Mouse (Mus musculus) heart, postnatal 10 days (tissue): ENCODE results near the gene Baiap2l1. TPM values are rescaled to one million over a fixed set of nuclear protein-coding genes. Genes with fewer than 3 reads are reported as not detected.
"Not testable (repeated sequence)": the region's sequence is repeated elsewhere in the genome, so short reads cannot be mapped to it uniquely, and the experiment has no call there.

Source experiments
- DNase-seq, 2 experiments: peaks; one replicate each; pipeline ENCODE4 v3.0.0; 2021
- intact Hi-C: fragments of 180-260 bp; cut with DNase I; formaldehyde crosslinking; loops from one replicate; pipeline ENCODE4 v1.15.1; 2025
- total RNA-seq, 2 experiments: library from RNA; stranded (reverse); gene quantifications; 2 replicates each; pipeline ENCODE4 v1.2.3; 2021

Gene Baiap2l1
- 10 to 100 TPM; 11.3 to 11.5 TPM for total RNA-seq

- DNase-seq: peak; percentile 88 to 92
- intact Hi-C loops: loop anchor here (5.0 kb wide), 2 partner anchors 71 to 91 kb away; no protein-coding TSS in a partner anchor
Measured at GRCm38 (mm10) chr5:144357881-144358591, at the start of gene Baiap2l1. Gene Baiap2l1, minus strand, starts transcription at chr5:144358112.

GRCm38 (mm10) chr5:144406256-144406655 lies 48.3 kb upstream of the Baiap2l1 start:
- intact Hi-C loops: no loop called here
- DNase-seq: no peak

GRCm38 (mm10) chr5:144400821-144401220 lies 42.9 kb upstream of the Baiap2l1 start:
- DNase-seq: no peak
- intact Hi-C loops: no loop called here

- intact Hi-C loops: no loop called here
- no peak for DNase-seq
Measured at GRCm38 (mm10) chr5:144397566-144397965, 39.7 kb upstream of the Baiap2l1 start.

GRCm38 (mm10) chr5:144394142-144394541 lies 36.2 kb upstream of the Baiap2l1 start:
- intact Hi-C loops: no loop called here
- no peak for DNase-seq

GRCm38 (mm10) chr5:144387851-144388250 lies 29.9 kb upstream of the Baiap2l1 start:
- DNase-seq: peak; percentile 58 to 74
- intact Hi-C loops: loop anchor here (2.0 kb wide), 2 partner anchors 339 to 347 kb away; no protein-coding TSS in a partner anchor

GRCm38 (mm10) chr5:144383936-144384335 lies 26.0 kb upstream of the Baiap2l1 start:
- intact Hi-C loops: no loop called here
- no peak for DNase-seq

- DNase-seq: peak; percentile 25 to 39
- intact Hi-C loops: no loop called here
Measured at GRCm38 (mm10) chr5:144381782-144382181, 23.9 kb upstream of the Baiap2l1 start.

- intact Hi-C loops: no loop called here
- peak; percentile 9 to 29 for DNase-seq
Measured at GRCm38 (mm10) chr5:144380689-144381088, 22.8 kb upstream of the Baiap2l1 start.

GRCm38 (mm10) chr5:144379431-144379830 lies 21.5 kb upstream of the Baiap2l1 start:
- intact Hi-C loops: no loop called here
- DNase-seq: no peak

- intact Hi-C loops: no loop called here
Measured at GRCm38 (mm10) chr5:144372885-144373284, 15.0 kb upstream of the Baiap2l1 start.

GRCm38 (mm10) chr5:144372177-144372576 lies 14.3 kb upstream of the Baiap2l1 start:
- DNase-seq: peak; percentile 10 to 32
- intact Hi-C loops: no loop called here

More at GRCm38 (mm10) chr5:144372885-144373284, 15.0 kb upstream of the Baiap2l1 start:
- peak in 1 of 2 experiments; percentile 8 for DNase-seq

- intact Hi-C loops: no loop called here
- no peak for DNase-seq
Measured at GRCm38 (mm10) chr5:144370986-144371385, 13.1 kb upstream of the Baiap2l1 start.

- peak; percentile 16 to 24 for DNase-seq
Measured at GRCm38 (mm10) chr5:144368661-144369205, 10.8 kb upstream of the Baiap2l1 start.

GRCm38 (mm10) chr5:144366551-144366950 lies 8.6 kb upstream of the Baiap2l1 start:
- intact Hi-C loops: not testable (repeated sequence)

More at GRCm38 (mm10) chr5:144368661-144369205, 10.8 kb upstream of the Baiap2l1 start:
- intact Hi-C loops: no loop called here

GRCm38 (mm10) chr5:144364680-144365357 lies 6.9 kb upstream of the Baiap2l1 start:
- no peak for DNase-seq
- intact Hi-C loops: no loop called here

More at GRCm38 (mm10) chr5:144366551-144366950, 8.6 kb upstream of the Baiap2l1 start:
- not testable (repeated sequence) for DNase-seq

GRCm38 (mm10) chr5:144360346-144360745 lies 2.4 kb upstream of the Baiap2l1 start:
- DNase-seq: no peak
- intact Hi-C loops: no loop called here

GRCm38 (mm10) chr5:144359886-144360285 lies 2.0 kb upstream of the Baiap2l1 start:
- intact Hi-C loops: loop anchor here (5.0 kb wide), 2 partner anchors 73 to 93 kb away; no protein-coding TSS in a partner anchor

GRCm38 (mm10) chr5:144358592-144358917 lies 643 bp upstream of the Baiap2l1 start:
- intact Hi-C loops: loop anchor here (5.0 kb wide), 2 partner anchors 71 to 91 kb away; no protein-coding TSS in a partner anchor
- no peak for DNase-seq

More at GRCm38 (mm10) chr5:144359886-144360285, 2.0 kb upstream of the Baiap2l1 start:
- DNase-seq: no peak

- no peak for DNase-seq
- intact Hi-C loops: loop anchor here (5.0 kb wide), 2 partner anchors 70 to 90 kb away; no protein-coding TSS in a partner anchor
Measured at GRCm38 (mm10) chr5:144357551-144357880, 396 bp downstream of the Baiap2l1 start.

- intact Hi-C loops: loop anchor here (5.0 kb wide), 2 partner anchors 70 to 90 kb away; no protein-coding TSS in a partner anchor
- DNase-seq: peak in 1 of 2 experiments; percentile 10
Measured at GRCm38 (mm10) chr5:144356776-144357455, 996 bp downstream of the Baiap2l1 start.
